Mouse (Mus musculus) liver, embryonic 14.5 days (tissue): Measurements from ENCODE around the gene Msl2.

Source experiments
- CTCF ChIP-seq: IDR thresholded peaks from 2 replicates; pipeline ENCODE4 v1.5.1; 2016; ENCODE audit warnings: antibody characterized with exemption, low read depth, control low read depth
- EP300 ChIP-seq: IDR thresholded peaks from 2 replicates; pipeline ENCODE4 v1.6.1; 2016; ENCODE audit warnings: antibody characterized with exemption, low read depth

DNA sequence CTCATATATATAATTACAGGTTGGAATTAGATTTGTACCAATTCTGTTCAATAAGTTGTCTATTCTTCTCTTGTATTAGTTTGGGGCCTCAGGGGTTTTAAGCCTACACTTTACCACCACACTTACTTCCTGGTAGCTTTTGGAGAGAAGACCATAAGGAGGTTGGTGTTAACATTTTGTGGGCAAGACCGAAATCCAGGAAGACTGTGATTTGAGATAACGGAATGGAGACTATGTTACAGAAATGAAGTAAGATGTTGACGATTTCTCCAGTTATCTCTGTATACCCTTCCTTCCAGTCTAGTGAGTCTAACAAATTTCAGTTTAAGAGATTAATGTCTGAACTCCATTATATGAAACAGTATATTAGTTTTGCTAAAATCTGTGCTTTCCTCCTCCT, 26.3 kb downstream of the Msl2 start:
- TF ChIP-seq CTCF (no peak), EP300 (no peak)
